Mouse (Mus musculus): ENCODE data around the gene Scamp5.

- TF ChIP-seq CTCF (IDR thresholded peaks at IDR 0.05; ENCODE audit: extremely low read depth, insufficient read length, insufficient replicate concordance, low read depth, low read length) (no peak), POLR2A (IDR thresholded peaks at IDR 0.05; ENCODE audit: low read depth, low read length) (no peak)
Observed at GRCm38 (mm10) chr9:57505700-57506099, 37.8 kb upstream of the Scamp5 start.
